Mouse (Mus musculus) kidney, postnatal 0 days (tissue): ENCODE measurements around the gene Cmtm6. TPM values are rescaled to one million over a fixed set of nuclear protein-coding genes. Genes with fewer than 3 reads are reported as not detected.
"Not testable (repeated sequence)": the region's sequence is repeated elsewhere in the genome, so short reads cannot be mapped to it uniquely, and the experiment has no call there.

Source experiments
- ATAC-seq: fragments of 200-750 bp; cut with Nextera tagmentation; replicated peaks from 2 replicates; pipeline ENCODE4 v1.8.0; 2017; ENCODE audit warnings: low read depth, moderate number of reproducible peaks, moderate TSS enrichment, moderate library complexity; ENCODE audit not compliant: low FRiP score
- DNase-seq: peaks from one replicate; pipeline ENCODE4 v3.0.0-alpha.2; 2016; ENCODE audit warnings: low spot score
- H3K27ac ChIP-seq: fragments of 300-500 bp; sonication (generic); 2 replicates; pipeline ENCODE4 v1.5.1; 2014; ENCODE audit warnings: mild to moderate bottlenecking
- H3K27me3 ChIP-seq: fragments of 300-500 bp; sonication (generic); 2 replicates; pipeline ENCODE4 v1.6.1; 2014; ENCODE audit warnings: low read length, mixed read lengths; ENCODE audit not compliant: insufficient read depth
- H3K36me3 ChIP-seq: fragments of 300-500 bp; sonication (generic); 2 replicates; pipeline ENCODE4 v1.6.1; 2014; ENCODE audit warnings: low read length, mixed read lengths; ENCODE audit not compliant: insufficient read depth
- H3K4me1 ChIP-seq: fragments of 300-500 bp; sonication (generic); replicated peaks from 2 replicates; pipeline ENCODE4 v1.6.1; 2014; ENCODE audit warnings: antibody characterized with exemption, low read length, mixed read lengths; ENCODE audit not compliant: insufficient read depth
- H3K4me2 ChIP-seq: fragments of 300-500 bp; sonication (generic); 2 replicates; pipeline ENCODE4 v1.6.1; 2014; ENCODE audit warnings: mild to moderate bottlenecking, low read length, moderate library complexity, mixed read lengths
- H3K4me3 ChIP-seq: fragments of 300-500 bp; sonication (generic); replicated peaks from 2 replicates; pipeline ENCODE4 v1.5.1; 2014; ENCODE audit warnings: low read depth, low read length
- H3K9ac ChIP-seq: fragments of 300-500 bp; sonication (generic); 2 replicates; pipeline ENCODE4 v1.6.1; 2014; ENCODE audit warnings: low read depth, low read length
- H3K9me3 ChIP-seq: fragments of 300-500 bp; sonication (generic); replicated peaks from 2 replicates; pipeline ENCODE4 v1.6.1; 2016; ENCODE audit warnings: low read length, inconsistent platforms, mixed read lengths
- CTCF ChIP-seq: IDR thresholded peaks from 2 replicates; pipeline ENCODE4 v1.5.1; 2016; ENCODE audit warnings: antibody characterized with exemption, low read depth, mild to moderate bottlenecking, moderate library complexity
- WGBS: fragments of 180-500 bp; shearing (Covaris S2); extraction: QIAGEN DNeasy Blood & Tissue Kit; methylation state at CpG from one replicate; pipeline ENCODE4 v1.1.7; 2014; 5-methylcytosine and 5-hydroxymethylcytosine counted together
- polyA plus RNA-seq: library from polyadenylated mRNA; unstranded; fragments of >200 nt; fragmentation: Nextera tagmentation; extraction: Ambion mirVana; gene quantifications from 2 replicates; pipeline ENCODE4 v1.2.1, GENCODE M21; 2015

The Cmtm6 gene
- polyA plus RNA-seq, 1 experiment from 2014 or later, result 64.5 TPM

DNA sequence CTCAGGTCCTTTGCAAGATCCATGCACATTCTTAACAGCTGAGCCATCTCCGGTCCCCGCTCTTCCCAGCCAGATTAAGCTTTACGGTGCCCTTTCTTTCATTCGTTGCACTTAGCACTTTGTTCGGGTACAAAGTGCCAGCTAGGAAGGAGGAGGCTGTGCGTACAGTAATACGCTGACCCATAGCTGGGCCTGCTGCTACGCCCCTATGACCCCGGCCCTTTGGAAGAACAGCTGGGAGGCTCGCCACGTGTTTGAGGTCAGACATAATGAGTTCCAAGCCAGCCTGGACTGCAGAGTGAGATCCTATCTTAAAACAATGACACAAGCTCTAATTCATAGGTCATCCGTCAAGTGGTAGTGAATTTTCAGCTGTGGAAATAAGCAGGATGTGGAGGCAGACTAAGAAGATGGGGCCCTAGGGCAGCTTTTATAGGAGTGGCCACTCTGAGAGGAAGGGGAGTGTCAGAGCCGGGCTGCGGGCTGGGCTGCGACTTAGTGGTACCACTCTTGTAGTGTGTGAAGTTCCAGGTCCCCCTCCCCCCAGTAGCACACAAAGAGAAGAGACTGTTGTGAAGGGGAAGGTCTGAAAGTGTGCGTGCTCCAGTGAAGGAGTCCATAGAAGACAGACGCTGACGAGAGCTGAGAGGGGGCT, 14.1 kb upstream of the Cmtm6 start:
- Histone ChIP-seq H3K9me3 (no peaks in the 10 kb centered on the region), H3K4me1 (peaks cover 3% of the 10 kb centered on the region; the same call in 1 of the 2 replicates), H3K27ac (peak overlapping the region; percentile 64), H3K9ac (no peak overlapping the region), H3K4me2 (no peak overlapping the region), H3K27me3 (no peaks in the 10 kb centered on the region), H3K4me3 (no peak overlapping the region), H3K36me3 (peaks cover 51% of the 10 kb centered on the region)
- 48% methylated on average over 18 of the region's 18 CpGs for WGBS
- peak; percentile 64 for DNase-seq
- peak; percentile 93 for ATAC-seq
- TF ChIP-seq CTCF, result no peak

DNA sequence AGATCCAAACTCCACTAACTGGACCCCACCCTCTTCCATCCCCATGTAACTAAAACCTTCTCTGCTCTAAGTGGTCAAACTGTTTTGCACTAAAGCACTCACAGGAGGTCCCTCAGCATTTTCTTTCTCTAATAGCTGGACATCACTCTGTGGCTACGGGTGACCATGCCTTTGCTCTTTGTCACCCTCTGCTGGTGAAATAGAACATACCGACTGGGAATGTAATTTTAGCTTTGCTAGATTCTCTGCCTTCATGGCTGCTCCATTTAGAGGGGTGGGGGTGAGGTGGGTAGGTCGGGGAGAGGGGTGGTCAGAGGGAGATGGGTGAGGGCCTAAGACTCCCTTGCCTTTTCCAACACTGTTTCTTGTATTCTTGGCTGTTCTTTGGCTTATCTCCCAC, 3.6 kb upstream of the Cmtm6 start:
- peaks cover 6% of the 10 kb centered on the region; the same call in 1 of the 2 replicates for H3K4me1 ChIP-seq
- 5% methylated on average over 3 of the region's 3 CpGs for WGBS
- H3K9ac ChIP-seq, result no peak overlapping the region
- H3K4me3 ChIP-seq, result no peak overlapping the region
- DNase-seq, result peak; percentile 87
- TF ChIP-seq CTCF, result peak; percentile 92
- ATAC-seq, result no peak
- peaks cover 19% of the 10 kb centered on the region for H3K36me3 ChIP-seq
- no peak overlapping the region for H3K4me2 ChIP-seq
- no peaks in the 10 kb centered on the region for H3K9me3 ChIP-seq
- H3K27ac ChIP-seq, result no peak overlapping the region
- no peaks in the 10 kb centered on the region for H3K27me3 ChIP-seq

DNA sequence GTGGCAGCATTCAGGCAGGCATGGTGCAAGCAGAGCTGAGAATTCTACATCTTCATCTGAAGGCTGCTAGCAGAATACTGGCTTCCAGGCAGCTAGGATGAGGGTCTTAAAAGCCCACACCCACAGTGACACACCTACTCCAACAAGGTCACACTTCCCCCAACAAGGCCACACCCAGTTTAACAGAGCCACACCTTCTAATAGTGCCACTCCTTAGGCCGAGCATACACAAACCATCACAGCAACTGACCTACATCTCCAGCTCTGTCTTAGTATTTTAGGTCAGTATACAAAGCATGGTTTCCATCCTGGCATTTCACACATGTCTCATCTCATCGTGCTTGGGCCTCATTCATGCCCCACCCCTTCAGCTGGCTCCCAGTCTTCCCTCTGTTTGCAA, 2.5 kb upstream of the Cmtm6 start:
- not testable (repeated sequence) for H3K9me3 ChIP-seq, H3K27ac ChIP-seq, H3K4me2 ChIP-seq, DNase-seq, ATAC-seq, H3K4me3 ChIP-seq, H3K27me3 ChIP-seq, H3K9ac ChIP-seq, H3K4me1 ChIP-seq
- WGBS, result 52% methylated on average over 2 of the region's 2 CpGs
- peaks cover 12% of the 10 kb centered on the region; the same call in 1 of the 2 replicates for H3K36me3 ChIP-seq

DNA sequence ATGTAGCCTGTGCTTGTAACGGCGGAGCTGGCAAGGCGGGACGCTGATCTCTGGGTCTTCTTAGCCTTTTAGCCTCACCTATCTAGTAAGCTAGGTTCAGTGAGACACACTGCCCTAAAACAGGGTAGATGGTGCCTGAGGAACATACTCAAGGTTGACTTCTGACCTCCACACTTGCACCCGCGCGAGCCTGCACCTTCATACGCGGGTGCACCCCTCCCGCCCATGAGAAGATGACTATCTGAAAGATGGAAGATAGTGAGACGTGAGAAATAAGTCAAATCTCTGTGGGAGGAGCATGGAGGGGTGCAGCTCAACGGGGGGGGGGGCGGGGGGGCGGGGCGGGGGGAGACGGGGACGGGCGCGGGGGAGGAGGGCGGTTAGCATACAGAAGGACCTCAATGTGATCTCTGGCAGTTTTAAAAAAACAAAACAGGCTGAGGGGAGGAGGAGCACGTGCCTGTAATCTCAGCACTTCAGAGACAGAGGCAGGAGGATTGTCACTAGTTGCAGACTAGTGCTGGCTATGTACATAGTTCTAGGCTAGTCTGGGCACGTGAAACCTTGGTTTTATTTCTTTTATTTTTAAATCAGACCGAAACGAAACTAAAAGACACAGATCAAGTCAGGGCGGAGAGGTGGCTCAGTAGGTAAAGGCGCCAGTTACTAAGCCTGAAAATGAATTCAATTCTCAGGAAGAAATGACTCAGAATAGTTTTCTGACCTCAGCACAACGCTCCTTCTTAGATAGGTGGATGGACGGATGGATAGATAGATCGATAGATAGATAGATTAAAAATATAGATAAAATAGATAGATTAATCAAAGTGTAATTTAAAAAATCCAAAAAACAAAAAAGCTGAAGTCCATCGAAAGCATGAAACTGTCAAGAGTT, 758 bp upstream of the Cmtm6 start:
- no peaks in the 10 kb centered on the region for H3K9me3 ChIP-seq
- DNase-seq (no peak), ATAC-seq (no peak)
- peak overlapping the region; percentile 69 for H3K4me3 ChIP-seq
- peaks cover 8% of the 10 kb centered on the region for H3K4me1 ChIP-seq
- H3K36me3 ChIP-seq, result no peaks in the 10 kb centered on the region
- H3K27me3 ChIP-seq, result no peaks in the 10 kb centered on the region
- 31% methylated on average over 26 of the region's 30 CpGs for WGBS
- no peak overlapping the region for H3K9ac ChIP-seq
- H3K27ac ChIP-seq, result no peak overlapping the region
- TF ChIP-seq CTCF, result no peak
- H3K4me2 ChIP-seq, result peak overlapping the region; percentile 61

DNA sequence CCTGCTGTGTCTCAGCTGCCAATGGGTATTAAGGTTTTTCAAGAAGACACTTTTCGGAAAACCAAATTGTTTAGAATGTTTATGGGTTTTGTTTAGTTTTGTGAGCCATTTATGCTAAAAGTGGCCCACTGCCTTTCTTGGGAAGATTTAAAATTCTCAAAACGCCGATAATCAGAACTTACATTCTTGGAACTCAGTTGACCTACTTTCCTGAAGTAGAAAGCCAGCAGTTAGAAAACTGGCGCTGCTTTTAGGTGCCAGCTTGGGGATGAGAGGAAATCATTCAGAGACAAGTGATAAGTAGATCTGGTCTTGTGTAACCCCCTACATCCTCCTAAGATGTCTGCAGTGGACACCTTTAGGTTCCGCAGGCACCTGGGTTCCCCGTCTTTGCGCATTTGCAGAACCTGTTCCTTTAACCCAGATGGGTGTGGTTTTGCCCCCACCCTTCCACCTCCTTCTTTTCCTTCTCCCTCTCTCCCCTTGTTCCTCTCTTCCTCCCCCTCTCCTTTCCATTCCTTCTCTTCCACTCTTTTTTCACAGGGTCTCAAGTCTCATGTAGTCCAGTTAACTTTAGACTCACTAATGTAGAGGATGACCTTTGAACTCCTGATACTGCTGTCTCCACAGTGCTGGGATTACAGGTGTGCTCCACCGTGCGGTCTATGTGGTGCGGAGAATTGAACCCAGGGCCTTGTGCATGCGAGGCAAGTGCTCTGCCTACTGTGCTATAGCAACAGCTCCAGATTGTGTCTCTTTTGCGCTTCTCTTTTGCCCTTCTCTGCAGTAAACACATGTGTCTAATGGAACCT, 1.2 kb downstream of the Cmtm6 start:
- Histone ChIP-seq H3K9me3 (no peaks in the 10 kb centered on the region), H3K9ac (peak overlapping the region; percentile 78), H3K4me2 (peak overlapping the region; percentile 61), H3K27ac (peak overlapping the region; percentile 88; the same call in 1 of the 2 replicates), H3K4me3 (peak overlapping the region; percentile 69), H3K4me1 (peaks cover 18% of the 10 kb centered on the region), H3K36me3 (no peaks in the 10 kb centered on the region), H3K27me3 (no peaks in the 10 kb centered on the region)
- no peak for TF ChIP-seq CTCF
- DNase-seq (no peak), ATAC-seq (no peak)
- WGBS, result 58% methylated on average over 12 of the region's 12 CpGs

DNA sequence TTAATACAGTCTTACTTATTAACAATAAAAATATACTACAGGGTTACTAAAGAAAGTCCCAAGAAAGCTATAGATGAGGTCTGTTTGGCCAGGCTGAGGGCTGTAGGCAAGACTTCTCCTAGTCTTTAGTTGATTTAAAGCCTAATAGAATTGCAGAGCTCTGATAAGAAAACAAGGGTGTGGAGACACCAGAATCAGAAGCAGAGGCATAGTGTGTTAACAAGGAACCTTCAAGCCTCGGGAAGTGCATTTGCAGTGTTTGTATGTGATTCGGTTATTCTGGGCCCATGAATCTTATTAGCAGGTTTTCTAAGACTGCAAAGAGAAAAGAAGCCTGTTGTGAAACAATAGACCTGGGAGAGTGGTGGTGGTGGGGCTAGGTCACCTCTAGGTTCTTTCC, 2.3 kb downstream of the Cmtm6 start:
- ATAC-seq (no peak), DNase-seq (no peak)
- Histone ChIP-seq H3K4me2 (no peak overlapping the region), H3K4me1 (peaks cover 21% of the 10 kb centered on the region), H3K4me3 (no peak overlapping the region), H3K27ac (no peak overlapping the region), H3K36me3 (no peaks in the 10 kb centered on the region), H3K9me3 (no peaks in the 10 kb centered on the region), H3K27me3 (no peaks in the 10 kb centered on the region), H3K9ac (no peak overlapping the region)
- WGBS, result 83% methylated on average over 2 of the region's 2 CpGs
- no peak for TF ChIP-seq CTCF
